Mouse (Mus musculus) inflammation-experienced regulatory T-cells, adult 16 weeks (primary cell): ENCODE results near the gene Tssk2. TPM values are rescaled to one million over a fixed set of nuclear protein-coding genes. Genes with fewer than 3 reads are reported as not detected.

Experiments used
- polyA plus RNA-seq: library from polyadenylated mRNA; unstranded; fragments of 100-300 nt; shearing (Covaris generic); gene quantifications from one replicate; pipeline ENCODE4 v1.2.1, GENCODE M21; 2017

The Tssk2 gene
- polyA plus RNA-seq, result not detected

DNA sequence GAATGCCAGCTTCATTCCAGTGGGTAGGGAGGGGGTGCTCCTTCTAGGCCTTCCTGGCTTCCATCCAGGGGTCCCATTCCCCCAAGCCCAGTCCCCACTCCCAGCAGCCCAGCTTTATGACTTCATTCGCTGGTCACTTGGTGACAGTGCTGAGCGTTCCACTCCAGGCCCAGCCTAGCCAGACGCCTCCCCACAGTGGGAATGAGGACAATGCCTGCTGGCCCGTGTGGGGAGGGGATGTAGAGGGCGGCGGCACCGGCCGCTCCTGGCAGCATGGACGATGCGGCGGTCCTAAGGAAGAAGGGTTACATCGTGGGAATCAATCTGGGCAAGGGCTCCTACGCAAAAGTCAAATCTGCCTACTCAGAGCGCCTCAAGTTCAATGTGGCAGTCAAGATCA lies at the start of gene Tssk2, which contains the start of gene Dgcr2:
Gene Tssk2, plus strand, starts transcription at position 176 of the 400 bp plus-strand sequence.
Gene Dgcr2, minus strand, starts transcription at position 101 of the 400 bp plus-strand sequence.

DNA sequence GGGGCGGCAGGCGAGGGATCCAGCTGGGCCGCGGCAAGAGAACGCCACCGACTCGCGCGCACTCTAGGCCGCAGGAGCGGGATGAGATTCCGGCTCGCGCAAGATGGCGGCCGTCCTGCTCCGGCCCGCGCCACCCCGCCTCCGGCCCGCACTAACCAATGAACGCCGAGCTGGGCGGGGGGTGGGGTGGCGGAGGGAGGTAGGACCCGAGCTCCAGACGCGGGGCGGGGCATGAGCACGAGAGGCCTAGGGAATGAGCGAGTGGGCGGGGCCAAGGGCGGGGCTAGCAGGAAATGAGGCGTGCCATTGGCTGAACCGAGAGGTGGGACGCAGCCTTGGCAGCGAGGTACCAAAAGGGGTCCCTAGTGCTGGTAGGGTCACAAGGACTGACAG lies 6.9 kb upstream of the Tssk2 start, which contains the start of gene Gm20518:
Gene Gm20518, minus strand, starts transcription at position 105 of the 393 bp plus-strand sequence.

DNA sequence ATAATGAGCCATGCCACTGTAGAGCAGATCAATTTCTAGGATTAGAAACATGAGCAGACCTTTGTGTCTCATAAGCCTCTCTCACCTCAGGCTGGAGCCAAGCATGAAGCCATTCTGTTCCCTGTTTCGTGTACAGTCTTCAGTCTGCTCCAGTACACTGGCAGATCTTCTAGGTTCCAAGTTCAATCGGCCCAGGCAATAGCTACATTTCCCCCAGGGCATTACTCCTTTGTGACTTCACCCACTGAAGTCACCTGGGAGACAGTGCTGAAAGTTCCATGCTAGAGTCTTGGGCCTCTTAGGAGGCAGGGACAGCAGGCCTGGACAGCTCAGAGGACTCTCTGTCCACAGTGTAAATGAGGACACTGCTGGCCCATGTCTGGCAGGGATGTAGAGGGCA lies 4.5 kb upstream of the Tssk2 start, which contains the start of gene Tssk1:
Gene Tssk1, plus strand, starts transcription at position 301 of the 400 bp plus-strand sequence.

DNA sequence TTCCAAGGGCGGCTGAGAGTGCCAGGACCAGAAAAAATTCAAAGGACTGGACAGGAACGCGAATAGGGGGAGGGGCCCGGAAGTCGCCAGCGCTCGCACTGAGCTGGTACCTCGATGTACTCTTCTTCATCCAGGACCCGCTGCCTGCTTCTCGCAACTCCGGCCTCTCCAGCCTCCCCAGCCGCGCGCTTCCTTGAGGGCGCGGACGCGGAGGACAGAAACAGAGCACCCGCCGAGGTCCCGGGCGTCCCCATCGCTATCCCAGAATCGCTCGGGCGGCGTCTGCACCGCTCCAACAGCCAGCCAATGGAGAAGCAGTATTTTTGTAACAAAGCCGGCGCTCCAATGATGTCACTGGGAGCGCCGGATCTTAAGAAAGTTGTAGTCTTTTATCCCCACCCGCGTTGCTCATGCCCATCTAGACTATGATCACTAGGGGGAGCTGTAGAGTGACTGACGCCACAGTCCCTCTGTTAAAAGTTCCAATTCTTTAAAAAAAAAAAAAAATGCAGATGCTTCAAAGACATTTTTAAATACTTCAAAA lies 12.7 kb downstream of the Tssk2 start, which contains the start of gene Ess2:
Gene Ess2, minus strand, starts transcription at position 297 of the 544 bp plus-strand sequence.

GRCm38 (mm10) chr16:17914307-17915249 lies 16.1 kb downstream of the Tssk2 start, which contains the start of gene Gsc2:
Gsc2 (minus strand) TSS chr16:17915059.

GRCm38 (mm10) chr16:17928087-17928580 lies 29.7 kb downstream of the Tssk2 start, which contains the start of gene Slc25a1:
Slc25a1 (minus strand) TSS chr16:17928219.

Other genes with a start within 250 kb of the Tssk2 start
- gene Med15, start 165.7 kb upstream of the Tssk2 start, polyA plus RNA-seq, result 201 TPM
- gene Klhl22, start 139.0 kb upstream of the Tssk2 start, polyA plus RNA-seq, result 18.3 TPM
- gene Scarf2, start 101.4 kb upstream of the Tssk2 start, polyA plus RNA-seq, result not detected
- not detected for gene B830017H08Rik, start 65.5 kb upstream of the Tssk2 start, polyA plus RNA-seq
- gene Car15, start 60.3 kb upstream of the Tssk2 start, polyA plus RNA-seq, result 2.0 TPM
- gene Gm20518, start 7.0 kb upstream of the Tssk2 start, polyA plus RNA-seq, result not detected
- gene Tssk1, start 4.4 kb upstream of the Tssk2 start, polyA plus RNA-seq, result not detected
- gene Dgcr2, start 75 bp upstream of the Tssk2 start, polyA plus RNA-seq, result 82.8 TPM
- gene Ess2, start 12.7 kb downstream of the Tssk2 start, polyA plus RNA-seq, result 71.3 TPM
- gene Gsc2, start 16.4 kb downstream of the Tssk2 start, polyA plus RNA-seq, result not detected
- gene Slc25a1, start 29.6 kb downstream of the Tssk2 start, polyA plus RNA-seq, result 30.6 TPM
- gene Vpreb2, start 81.8 kb downstream of the Tssk2 start, polyA plus RNA-seq, result not detected
- gene Dgcr6, start 154.2 kb downstream of the Tssk2 start, polyA plus RNA-seq, result 40.5 TPM
- 8.2 TPM for gene Prodh, start 191.6 kb downstream of the Tssk2 start, polyA plus RNA-seq
- not detected for gene Rtn4r, start 229.0 kb downstream of the Tssk2 start, polyA plus RNA-seq